Mouse (Mus musculus): ENCODE measurements around the gene Aspscr1.
A peak's percentile ranks its signal among the peaks of the same experiment; 100 is the strongest.

Gene Aspscr1

GRCm38 (mm10) chr11:120733521-120733920 is 60.7 kb downstream of the Aspscr1 start:
- peak; percentile 82 for DNase-seq (ENCODE audit: low spot score)

- DNase-seq (ENCODE audit: low spot score) = no peak
Observed at GRCm38 (mm10) chr11:120736424-120736823, 63.7 kb downstream of the Aspscr1 start.

- no peak for DNase-seq (ENCODE audit: low spot score)
Observed at GRCm38 (mm10) chr11:120740981-120741380, 68.2 kb downstream of the Aspscr1 start.

- DNase-seq (ENCODE audit: low spot score) = no peak
Observed at GRCm38 (mm10) chr11:120744121-120744701, 71.4 kb downstream of the Aspscr1 start.

GRCm38 (mm10) chr11:120747974-120748373 is 75.2 kb downstream of the Aspscr1 start:
- no peak for DNase-seq (ENCODE audit: low spot score)

GRCm38 (mm10) chr11:120749430-120749829 is 76.7 kb downstream of the Aspscr1 start:
- DNase-seq (ENCODE audit: low spot score) = peak; percentile 40

- DNase-seq (ENCODE audit: low spot score) = no peak
Observed at GRCm38 (mm10) chr11:120751606-120752005, 78.8 kb downstream of the Aspscr1 start.
